Mouse (Mus musculus) c-Kit-positive CD71-positive TER-119-positive erythroid progenitor cells, embryonic 14.5 days (primary cell): ENCODE results near the gene Klra9.
"Not testable (repeated sequence)": the region's sequence is repeated elsewhere in the genome, so short reads cannot be mapped to it uniquely, and the experiment has no call there.

Experiments
- DNase-seq: peaks from one replicate; pipeline ENCODE4 v3.0.0-alpha.2; 2013; ENCODE audit warnings: low spot score

Gene Klra9

DNA sequence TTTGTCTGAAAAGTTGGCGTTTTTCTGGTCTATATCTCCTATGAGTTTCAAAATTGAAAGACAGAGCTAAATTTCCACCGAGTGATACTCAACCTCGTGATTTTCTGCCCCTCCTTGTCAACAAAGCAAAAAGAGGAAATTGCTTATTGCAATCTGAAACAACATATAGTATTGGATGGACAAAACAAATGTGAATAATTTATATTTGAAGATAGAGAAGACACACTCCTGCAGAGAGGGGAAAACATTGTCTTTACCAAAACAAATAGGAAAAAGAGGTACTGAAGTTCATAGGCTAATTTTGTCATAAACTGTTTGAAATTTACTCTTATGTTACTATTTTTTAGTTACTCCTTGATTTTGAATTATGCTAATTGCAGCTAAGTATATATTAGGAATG is at the start of gene Klra9:
TSS of gene Klra9 (minus strand) at position 101 of the 400 bp plus-strand sequence.
- not testable (repeated sequence) for DNase-seq

DNA sequence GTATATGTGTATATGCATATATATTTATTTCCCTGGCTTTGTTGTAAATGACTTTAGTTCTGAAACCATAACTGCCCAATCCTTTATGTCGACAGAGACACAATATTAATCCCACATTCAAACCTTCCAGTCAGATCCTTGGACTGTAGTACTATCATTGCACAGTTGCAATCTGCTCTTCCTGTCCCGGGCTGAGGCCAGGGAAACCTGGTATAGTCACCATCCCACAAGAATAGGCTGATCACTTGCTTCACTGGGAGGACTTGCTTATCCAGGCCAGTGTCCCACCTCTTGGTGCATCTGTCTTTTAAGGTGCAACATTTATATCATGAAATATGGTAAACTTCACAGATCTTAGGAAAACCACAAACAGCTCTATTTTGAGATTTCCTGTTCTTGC is 44.6 kb upstream of the Klra9 start:
- DNase-seq: no peak

DNA sequence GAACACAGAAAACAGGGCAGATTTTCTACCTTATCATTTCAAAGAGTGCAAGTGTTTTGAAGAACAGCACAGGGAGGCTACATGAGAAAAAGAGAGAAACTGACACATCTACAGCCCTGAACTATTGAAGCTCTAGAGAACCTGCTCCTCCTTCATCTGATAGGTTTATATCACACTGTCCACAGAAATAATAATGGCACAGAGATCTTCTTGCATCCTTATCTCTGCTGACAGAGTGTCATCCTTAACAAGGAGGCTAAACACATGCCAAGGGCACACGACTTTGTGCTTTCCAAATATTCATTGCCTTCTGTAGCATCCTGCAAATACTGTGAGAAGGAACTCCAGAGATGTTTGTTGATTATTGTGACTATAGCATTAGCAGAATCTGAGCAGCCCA is 43.7 kb upstream of the Klra9 start:
- no peak for DNase-seq

DNA sequence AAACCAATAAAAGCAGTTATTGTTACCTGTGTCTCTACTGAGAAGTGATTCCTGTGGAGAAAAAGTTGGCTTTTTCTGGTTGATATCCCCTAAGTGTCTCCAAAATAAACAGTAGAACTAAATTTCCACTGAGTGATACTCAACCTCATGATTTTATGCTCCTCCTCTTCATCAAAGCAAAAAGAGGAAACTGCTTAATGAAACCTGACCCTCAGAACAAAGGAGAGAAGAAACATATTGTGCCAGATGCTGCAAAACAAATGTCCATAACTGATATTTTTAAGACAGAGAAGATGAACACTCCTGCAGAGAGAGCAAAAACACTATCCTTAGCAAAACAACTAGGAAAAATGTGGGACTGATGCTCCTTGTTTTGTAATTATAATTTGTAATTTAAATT is 40.3 kb upstream of the Klra9 start, which contains the start of gene Klra7:
TSS of gene Klra7 (minus strand) at position 101 of the 400 bp plus-strand sequence.
- DNase-seq: no peak

DNA sequence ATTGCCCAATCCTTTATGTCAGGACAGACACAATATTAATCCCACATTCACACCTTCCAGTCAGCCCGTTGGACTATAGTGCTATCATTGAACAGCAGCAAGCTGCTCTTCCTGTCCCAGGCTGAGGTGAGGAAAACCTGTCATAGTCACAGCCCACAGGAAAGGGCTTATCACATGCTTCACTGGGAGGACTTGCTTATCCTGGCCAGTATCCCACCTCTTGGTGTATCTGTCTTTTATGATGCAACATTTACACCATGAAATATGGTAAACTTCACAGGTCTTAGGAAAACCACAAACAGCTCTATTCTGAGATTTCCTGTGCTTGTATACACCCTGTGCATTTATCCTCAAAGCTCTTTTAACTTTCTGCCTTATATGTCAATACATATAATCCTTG is 4.5 kb upstream of the Klra9 start:
- not testable (repeated sequence) for DNase-seq

DNA sequence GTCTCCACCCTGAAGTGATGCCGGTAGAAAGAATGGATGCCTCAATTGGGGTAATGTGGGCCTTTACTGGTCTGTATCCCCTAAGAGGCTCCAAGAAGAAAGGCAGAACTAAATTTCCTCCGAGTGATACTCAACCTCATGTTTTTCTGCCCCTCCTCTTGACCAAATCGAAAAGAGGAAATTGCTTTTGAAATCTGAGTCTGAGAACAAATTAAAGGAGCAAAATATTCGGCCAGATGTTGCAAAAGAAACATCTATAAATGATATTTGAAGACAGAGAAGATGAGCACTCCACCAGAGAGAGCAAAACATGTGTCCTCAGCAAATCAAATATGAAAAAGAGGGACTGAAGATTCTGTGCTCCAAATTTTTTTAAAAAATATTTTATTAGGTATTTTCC is 63.1 kb downstream of the Klra9 start, which contains the start of gene Klra8:
TSS of gene Klra8 (minus strand) at position 101 of the 400 bp plus-strand sequence.
- not testable (repeated sequence) for DNase-seq
